Mouse (Mus musculus): ENCODE results near the gene Fmnl3. TPM values are rescaled to one million over a fixed set of nuclear protein-coding genes. Genes with fewer than 3 reads are reported as not detected.

Gene Fmnl3
- 49.7 TPM for polyA plus RNA-seq (2017; shearing (Covaris generic))

GRCm38 (mm10) chr15:99370259-99370691 lies at the start of gene Fmnl3:
TSS of gene Fmnl3 (minus strand) at chr15:99370482.

DNA sequence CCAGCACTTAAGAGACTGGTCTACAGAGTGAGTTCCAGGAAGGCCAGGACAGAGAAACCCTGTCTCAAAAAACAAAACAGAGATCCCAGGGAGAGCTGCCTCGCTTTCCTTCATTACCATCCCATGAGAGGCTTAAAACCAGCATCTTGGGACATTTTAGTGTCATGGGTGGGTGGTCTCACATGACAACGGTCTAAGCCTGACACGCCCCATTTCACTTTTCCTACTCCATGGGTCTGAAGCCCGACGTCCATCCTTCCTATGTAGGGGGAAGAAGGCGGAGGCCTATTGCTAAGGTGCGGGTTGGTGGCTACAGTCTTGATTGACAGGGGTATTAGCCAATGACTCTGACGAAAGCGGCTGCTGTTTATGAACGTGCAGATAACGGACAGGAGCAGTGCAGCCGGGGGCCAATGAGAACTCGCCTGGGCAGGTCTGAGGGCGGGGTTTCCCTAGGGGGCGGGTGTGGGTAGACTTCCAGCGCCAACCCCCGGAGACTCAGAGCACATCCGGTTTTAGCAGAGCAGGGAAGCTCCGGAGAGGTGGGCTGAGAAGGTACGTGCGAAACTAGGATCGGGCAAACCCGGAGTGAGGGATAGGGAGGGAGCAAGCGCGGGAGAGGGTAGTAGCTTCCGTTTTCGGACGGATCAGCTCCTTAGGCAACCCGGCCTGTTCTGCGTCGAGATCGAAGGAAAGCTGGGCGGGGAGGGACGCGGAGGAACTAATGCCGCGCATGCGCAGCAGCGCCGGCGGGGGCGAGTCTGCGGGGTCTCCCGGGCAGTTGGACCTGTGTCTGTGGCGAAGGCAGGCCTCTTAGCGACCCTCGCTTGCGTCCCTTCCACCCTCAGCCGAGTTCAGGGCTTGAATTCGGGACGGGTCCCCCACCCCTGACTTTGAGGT lies 22.5 kb upstream of the Fmnl3 start, which contains the start of gene Tmbim6:
Gene Tmbim6, plus strand, starts transcription at position 397 of the 900 bp plus-strand sequence.

DNA sequence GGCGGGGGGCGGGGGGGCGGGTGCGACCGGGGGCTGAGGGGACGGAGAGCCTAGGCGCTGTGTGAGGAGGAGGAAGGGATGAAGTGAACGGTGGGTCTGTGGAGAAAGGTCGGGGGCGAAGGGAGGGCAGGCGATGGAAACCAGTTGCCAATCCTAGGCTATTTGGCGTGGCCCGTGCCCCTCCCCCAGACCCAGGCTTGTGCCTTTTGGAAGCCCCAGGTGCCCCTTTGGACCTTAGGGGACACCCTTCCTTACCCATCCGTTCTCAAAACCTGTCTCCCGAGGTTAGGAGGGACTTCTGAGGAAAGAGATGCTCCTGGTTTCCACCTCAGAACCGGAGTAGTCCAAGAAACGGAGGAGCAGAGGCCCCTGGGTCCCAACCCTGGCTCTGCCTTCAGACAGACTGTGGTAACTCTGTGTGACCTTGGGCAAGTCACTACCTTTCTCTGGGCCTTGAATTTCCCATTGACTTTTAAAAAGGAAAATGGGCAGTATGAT lies 74.7 kb downstream of the Fmnl3 start, which contains the start of gene Fam186b:
Gene Fam186b, minus strand, starts transcription at position 405 of the 498 bp plus-strand sequence.

GRCm38 (mm10) chr15:99294813-99295374 lies 75.4 kb downstream of the Fmnl3 start, which contains the start of gene Prpf40b:
TSS of gene Prpf40b (plus strand) at chr15:99295087.

Other genes with a start within 250 kb of the Fmnl3 start
- gene Spats2, start 244.6 kb downstream of the Fmnl3 start, polyA plus RNA-seq (2017; shearing (Covaris generic)): 0.20 TPM
- 0.29 TPM for gene Kcnh3, start 145.6 kb downstream of the Fmnl3 start, polyA plus RNA-seq (2017; shearing (Covaris generic))
- gene Mcrs1, start 118.5 kb downstream of the Fmnl3 start, polyA plus RNA-seq (2017; shearing (Covaris generic)): 71.7 TPM
- gene Prpf40b, start 75.4 kb downstream of the Fmnl3 start, polyA plus RNA-seq (2017; shearing (Covaris generic)): 14.7 TPM
- 0.15 TPM for gene Fam186b, start 74.6 kb downstream of the Fmnl3 start, polyA plus RNA-seq (2017; shearing (Covaris generic))
- gene Tmbim6, start 22.4 kb upstream of the Fmnl3 start, polyA plus RNA-seq (2017; shearing (Covaris generic)): 143 TPM
- 9.1 TPM for gene Nckap5l, start 87.3 kb upstream of the Fmnl3 start, polyA plus RNA-seq (2017; shearing (Covaris generic))
- gene Bcdin3d, start 104.2 kb upstream of the Fmnl3 start, polyA plus RNA-seq (2017; shearing (Covaris generic)): 8.4 TPM
- gene Faim2, start 157.7 kb upstream of the Fmnl3 start, polyA plus RNA-seq (2017; shearing (Covaris generic)): not detected
- not detected for gene Aqp2, start 208.6 kb upstream of the Fmnl3 start, polyA plus RNA-seq (2017; shearing (Covaris generic))
- gene Aqp5, start 220.3 kb upstream of the Fmnl3 start, polyA plus RNA-seq (2017; shearing (Covaris generic)): not detected
- gene Aqp6, start 230.9 kb upstream of the Fmnl3 start, polyA plus RNA-seq (2017; shearing (Covaris generic)): not detected

Data from effector memory CD4-positive, alpha-beta T cell, adult 5 months (primary cell).